Mouse (Mus musculus): ENCODE data around the gene Tent5c.
"Not testable (repeated sequence)": the region's sequence is repeated elsewhere in the genome, so short reads cannot be mapped to it uniquely, and the experiment has no call there.

Tent5c gene

DNA sequence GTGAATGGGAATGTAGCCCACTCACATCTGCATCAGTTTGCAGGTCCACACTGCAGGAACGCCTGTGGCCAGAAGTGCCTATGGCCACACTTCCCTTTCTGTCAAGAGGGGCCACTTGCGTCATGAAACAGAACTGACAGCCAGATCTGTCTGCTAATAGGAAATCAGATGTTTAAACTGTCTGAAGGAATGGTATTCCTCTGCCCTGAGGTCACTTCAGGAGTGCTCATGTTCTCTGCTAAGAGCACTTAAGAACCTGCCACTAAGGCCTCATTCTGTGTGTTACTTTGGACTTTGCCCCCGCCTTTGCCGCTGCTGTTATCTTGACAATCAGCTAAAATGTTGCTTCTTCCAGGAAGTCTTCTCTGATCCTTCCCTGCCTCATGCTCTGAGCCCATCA lies 48.4 kb downstream of the Tent5c start:
- DNase-seq (ENCODE audit: low read depth in 1 of 2, low spot score in 2 of 2), result no peak

DNA sequence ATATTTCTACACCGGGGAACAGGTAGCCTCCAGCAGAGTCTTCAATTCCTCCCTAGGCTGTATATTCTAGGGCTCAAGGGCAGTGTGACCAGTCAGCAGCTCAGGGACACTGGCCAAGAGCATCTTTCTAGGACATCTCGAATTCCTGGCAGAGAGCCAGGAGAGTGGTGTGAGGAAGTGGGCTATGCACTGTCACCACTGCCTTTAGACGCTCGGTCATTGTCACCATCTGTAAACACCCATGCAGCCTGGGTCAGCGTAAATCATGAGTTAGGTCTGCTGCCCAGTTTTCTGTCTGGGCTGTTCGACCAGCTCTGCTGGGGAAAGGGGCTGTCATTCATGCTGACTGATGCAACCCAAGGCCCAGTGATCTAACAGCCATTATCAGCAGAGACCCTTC lies 49.1 kb downstream of the Tent5c start:
- peak in 1 of 2 experiments; percentile 17 for DNase-seq (ENCODE audit: low read depth in 1 of 2, low spot score in 2 of 2)

DNA sequence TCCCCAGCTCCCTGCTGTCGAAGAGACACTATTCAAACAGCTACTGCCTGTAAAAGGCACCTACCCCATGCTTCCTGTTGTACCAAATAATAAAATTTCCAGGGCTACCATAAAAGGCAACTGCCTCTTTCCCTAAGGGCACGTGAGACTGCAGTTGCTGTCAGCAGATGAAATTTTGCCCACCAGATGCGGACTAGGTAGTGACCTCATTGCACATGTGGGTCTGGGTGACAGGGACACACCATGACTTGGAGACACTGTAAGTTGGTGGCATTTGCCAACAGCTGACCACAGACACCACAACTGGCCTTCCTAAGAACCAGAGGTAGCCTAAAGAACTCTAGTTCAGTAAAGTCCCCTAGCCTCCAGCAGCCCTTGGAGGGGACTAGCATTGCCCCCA lies 50.0 kb downstream of the Tent5c start:
- peak in 1 of 2 experiments; percentile 26 for DNase-seq (ENCODE audit: low read depth in 1 of 2, low spot score in 2 of 2)

DNA sequence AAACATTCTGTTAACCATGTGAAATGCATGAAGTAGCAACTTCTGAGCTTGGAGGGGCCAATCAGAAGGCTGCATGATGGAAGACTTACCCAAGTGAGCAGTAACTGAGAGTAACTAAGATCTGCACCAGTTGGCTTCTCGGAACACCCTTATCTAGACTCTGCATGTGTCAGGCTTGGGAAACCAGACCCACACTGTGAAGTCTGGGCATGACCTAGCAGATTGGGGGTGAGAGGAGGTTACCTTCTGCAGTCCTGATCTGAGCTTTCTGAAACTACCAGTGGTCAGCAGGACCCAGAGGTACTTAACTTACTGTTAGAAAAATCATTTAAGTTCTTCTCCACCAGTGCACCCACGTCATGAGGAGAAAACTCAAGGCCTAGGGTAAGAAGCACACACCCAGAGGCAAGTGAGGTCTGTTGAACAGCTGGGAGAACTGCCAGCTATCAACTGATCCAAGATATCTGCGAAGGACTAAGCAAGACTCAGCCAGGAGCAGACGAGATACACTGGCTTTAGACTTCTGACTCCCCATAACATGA lies 50.6 kb downstream of the Tent5c start:
- no peak for DNase-seq (ENCODE audit: low read depth in 1 of 2, low spot score in 2 of 2)

DNA sequence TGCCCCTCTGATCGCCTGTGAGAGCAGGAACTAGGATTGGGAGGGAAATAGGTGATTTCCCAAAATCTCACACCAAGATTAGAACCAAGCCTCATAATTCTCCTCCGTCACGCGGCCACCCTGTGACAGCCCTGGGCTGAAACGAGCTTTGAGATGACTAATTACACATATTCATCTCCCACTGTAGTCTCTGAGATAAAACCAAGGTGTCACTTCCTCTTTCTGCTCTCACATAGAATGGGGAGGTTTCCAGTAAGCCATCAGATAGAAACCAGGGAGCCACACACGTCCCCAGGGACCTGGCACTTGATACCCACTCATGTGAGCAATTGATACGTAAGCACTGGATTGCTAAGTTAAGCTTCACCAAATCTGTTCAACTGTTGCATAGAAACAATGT lies 52.4 kb downstream of the Tent5c start:
- peak; percentile 28 to 39 for DNase-seq (ENCODE audit: low read depth in 1 of 2, low spot score in 2 of 2)

DNA sequence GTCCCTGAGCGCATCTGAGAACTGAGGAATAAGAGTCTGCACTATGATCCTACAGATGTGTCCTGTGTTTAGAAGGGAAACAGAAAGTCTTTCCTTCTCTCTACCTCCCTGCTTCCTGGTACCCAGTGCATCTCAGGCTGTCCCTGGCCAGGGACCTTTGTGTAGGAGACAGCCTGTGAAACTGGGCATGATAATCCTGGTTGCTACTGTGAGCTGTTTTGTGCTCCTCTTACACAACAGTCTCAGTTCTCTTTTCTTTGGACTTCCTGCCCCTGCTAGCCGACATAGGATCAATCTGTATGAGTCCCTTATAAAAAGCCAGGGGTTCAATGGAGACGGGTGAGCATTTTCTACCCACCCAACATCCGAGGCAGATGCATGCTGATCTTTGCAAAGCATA lies 57.4 kb downstream of the Tent5c start:
- DNase-seq (ENCODE audit: low read depth in 1 of 2, low spot score in 2 of 2), result peak in 1 of 2 experiments; percentile 32

DNA sequence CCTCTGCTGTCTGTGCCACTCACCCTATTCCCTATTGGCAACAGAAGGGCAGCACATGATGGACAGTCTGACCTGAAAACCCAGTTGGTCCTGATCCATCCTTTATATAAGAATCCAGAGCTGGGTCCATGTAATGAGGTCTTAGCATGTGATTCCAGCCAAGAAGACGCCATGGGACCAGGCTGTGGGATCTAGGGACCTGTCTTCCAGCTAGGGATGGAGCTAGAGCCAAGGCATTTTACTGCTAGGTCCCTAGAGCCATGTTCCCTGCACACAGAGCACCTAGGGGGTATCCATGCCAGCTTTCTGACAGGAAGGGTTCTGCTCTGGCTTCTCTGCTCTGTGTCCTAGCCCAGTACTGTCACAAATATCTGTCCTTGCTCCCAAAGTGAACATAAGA lies 58.4 kb downstream of the Tent5c start:
- no peak for DNase-seq (ENCODE audit: low read depth in 1 of 2, low spot score in 2 of 2)

DNA sequence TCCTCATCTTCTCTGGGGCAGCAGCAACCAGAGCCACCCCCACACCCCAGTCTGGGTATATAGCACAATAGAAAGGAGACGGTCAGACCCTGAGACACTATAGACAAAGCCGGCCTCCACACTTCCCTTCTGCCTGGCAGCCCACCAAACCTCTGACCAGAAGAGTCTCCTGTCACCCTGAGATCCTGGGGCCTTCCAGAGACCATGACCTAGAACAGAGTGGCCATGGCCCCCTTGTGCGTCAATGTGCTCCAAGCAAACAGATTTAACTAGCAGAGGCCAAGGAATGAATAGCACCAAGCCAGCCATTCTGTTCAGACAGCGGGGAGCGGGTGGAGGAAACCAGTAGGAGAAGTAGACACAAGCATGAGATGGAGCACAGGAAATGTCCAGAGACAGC lies 59.0 kb downstream of the Tent5c start:
- no peak for DNase-seq (ENCODE audit: low read depth in 1 of 2, low spot score in 2 of 2)

DNA sequence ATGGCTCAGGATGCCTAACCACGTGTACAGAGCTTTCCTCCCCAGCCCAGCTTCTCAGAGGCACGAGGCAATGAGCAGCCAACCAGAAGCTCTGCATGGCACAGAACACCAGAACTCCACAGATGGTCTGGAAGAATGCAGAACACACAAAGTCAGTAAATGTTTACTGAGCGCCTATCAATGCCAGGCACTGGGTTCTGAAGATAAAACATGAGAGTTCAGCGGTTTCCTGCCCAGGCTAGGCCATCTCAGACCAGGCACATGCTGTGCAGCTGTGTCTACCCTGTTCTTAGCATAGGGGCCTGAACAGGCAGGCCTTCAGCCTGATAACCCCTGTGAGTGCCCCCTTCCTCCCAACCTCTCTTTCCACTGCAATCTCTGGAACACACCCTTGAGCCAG lies 59.5 kb downstream of the Tent5c start:
- DNase-seq (ENCODE audit: low read depth in 1 of 2, low spot score in 2 of 2), result no peak

DNA sequence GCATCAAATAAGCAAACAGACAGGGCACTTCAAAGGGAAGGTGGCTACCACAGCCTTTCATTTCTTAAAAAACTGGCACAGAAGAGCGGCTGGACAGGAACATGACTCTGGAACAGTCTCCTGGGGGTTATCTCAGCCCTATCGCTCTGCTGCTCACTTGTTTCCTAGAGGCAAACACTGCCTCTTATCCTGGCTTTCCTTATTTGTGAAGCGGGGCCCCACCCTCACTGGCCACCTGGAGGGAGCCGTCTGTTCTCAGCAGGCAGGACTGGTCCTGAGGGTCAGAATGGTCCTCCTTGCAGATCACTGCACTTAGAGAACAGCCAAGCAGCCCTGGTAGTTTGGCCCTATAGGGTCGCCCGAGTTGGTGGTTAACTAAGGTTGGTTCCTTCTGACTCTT lies 61.6 kb downstream of the Tent5c start:
- DNase-seq (ENCODE audit: low read depth in 1 of 2, low spot score in 2 of 2), result no peak

DNA sequence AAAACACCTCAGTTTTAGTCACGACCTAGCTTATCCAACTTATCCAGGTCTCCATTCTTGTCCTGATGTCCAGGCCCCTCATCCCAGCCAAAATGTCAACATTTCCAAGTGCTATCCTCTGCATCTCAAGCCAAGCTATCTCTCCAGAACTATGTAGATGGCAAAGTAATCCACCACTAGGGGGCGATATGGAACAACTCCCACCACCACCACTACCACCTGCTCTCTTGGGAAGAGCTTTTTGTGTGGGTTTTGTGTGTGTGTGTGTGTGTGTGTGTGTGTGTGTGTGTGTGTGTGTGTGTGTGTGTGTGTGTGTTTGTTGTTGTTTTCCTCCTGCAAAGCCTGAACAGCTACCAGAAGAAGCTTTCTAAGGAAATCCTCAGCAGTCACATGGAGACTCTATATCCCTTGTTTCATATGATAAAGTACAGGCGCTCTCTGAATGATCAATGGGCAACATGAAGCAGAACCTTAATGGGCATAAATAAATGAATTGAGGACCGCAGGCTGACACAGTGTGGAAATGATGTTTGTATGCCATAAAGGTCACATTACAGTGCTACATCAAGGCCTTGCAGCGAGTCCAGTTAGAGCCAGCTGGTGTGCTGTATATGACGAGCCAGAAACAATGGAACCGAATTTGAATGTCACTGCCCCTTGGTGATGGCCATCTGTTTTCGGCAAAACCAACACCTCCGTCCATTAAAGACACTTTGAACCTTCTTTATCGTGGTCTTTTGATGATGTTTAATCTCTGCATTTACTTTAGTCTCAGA lies 66.5 kb downstream of the Tent5c start:
- DNase-seq (ENCODE audit: low read depth in 1 of 2, low spot score in 2 of 2), result peak in 1 of 2 experiments; percentile 19

DNA sequence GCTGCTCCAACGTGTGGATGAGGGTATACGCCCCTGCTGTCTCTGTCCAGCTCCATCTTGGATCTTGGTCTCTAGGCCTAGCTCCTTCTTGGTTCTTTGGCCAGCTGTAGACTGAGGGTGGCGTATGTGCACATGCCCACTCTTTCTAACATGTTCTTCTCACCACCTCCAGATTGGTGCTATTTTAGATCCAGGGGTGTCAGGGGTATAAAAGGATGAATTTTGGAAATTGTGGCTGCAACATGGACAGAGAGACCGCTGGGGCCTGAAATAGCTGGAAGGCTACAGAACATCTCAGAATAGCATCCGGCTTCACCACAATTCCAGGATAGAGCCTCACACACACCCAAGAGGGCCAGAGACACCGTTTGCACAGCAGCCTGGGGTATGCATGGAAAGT lies 67.8 kb downstream of the Tent5c start:
- DNase-seq (ENCODE audit: low read depth in 1 of 2, low spot score in 2 of 2), result no peak

DNA sequence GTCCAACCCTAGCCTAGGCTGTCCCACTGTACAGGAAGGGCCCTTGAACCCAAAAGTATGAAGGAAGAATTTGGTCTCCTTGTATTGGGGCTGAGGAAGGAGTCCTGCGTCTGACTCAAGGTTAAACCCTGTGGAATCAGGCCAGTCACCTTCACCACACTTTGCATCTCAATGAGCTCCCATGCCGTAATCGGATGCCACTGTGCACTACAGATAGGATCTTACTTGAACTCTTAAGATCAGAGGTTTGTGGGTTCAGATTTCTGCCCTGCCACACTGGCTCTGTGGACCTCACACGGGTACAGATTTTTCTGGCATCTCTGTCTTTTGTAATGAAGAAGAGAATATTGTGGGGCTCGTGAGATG lies 68.5 kb downstream of the Tent5c start:
- DNase-seq (ENCODE audit: low read depth in 1 of 2, low spot score in 2 of 2), result no peak

DNA sequence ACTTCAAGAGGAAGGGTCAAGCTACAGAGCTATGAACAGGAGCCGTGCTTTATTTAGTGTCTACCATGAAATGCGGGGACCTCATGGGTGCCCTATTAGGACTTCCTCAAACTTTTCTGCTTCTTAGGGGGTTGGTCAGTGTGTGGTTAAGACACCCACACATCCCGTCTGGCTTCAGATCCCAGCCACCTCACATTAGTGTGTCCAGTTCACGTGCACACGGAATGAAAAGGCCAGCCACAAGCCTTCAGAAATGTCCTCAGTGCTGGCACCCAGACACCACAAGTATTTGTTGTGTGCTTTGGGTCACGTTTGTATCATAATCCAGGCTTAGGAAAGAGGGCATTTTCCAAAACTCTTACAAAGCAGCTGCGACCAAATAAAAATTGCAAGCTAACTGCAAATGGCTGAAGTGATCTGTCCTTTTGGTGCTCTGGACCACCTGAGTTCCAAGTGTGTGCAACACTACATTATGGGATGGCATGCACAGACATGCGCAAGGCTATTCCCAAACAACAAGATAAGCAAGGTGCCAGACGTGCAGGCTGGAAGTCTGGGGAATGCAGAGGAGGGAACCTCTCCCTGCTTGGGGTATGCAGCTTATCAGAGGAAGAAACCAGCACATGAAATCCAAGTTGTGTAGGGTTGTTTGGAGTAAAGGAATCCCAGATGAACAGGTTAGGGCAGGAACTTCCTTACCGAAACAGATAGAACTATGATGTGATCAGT lies 69.0 kb downstream of the Tent5c start:
- no peak for DNase-seq (ENCODE audit: low read depth in 1 of 2, low spot score in 2 of 2)

DNA sequence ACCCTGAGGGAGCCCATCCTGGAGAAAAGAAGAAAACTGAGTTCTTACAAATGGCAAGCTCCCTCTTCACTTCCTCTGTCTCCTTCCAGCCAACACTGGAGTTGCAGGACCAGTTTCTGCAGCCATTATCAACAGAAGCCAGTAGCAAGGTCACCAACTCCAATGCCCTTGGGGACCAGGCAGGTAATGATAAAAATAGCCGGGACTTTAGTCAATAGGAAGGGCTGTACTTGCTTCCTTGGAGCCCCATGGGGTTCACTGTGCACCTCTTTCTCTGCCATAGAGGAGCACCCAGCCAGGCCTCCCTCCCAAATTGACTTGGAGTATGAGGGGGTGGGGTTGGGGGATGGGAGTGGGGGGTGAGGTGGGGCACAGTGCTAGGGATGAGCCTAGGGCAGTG lies 70.7 kb downstream of the Tent5c start:
- no peak for DNase-seq (ENCODE audit: low read depth in 1 of 2, low spot score in 2 of 2)

DNA sequence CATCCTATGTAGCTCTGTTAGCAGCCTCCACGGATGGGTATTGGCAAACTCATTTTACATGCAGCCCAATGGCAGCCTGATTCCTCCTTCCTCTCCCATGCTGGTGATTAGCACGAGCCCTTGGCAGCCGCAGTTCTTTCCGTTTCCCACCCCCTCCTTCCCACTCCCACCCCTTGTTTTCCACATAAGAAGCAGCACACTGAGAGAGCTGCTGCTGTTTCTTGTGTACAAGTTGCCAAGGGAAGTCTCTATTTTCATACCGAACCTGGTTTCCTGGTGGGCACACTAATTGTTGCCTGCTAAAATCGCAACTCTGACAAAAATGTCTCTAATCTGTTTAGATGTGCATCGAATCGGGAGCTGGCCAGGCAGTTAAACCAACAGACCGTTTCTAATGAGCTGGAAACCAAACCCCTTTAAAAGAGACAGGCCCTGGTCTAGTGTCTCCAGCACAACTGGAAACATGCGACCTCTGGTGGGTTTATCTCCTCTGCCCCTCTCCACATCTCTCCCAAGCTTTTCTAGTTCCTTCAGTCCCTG lies 71.3 kb downstream of the Tent5c start:
- DNase-seq (ENCODE audit: low read depth in 1 of 2, low spot score in 2 of 2), result no peak

DNA sequence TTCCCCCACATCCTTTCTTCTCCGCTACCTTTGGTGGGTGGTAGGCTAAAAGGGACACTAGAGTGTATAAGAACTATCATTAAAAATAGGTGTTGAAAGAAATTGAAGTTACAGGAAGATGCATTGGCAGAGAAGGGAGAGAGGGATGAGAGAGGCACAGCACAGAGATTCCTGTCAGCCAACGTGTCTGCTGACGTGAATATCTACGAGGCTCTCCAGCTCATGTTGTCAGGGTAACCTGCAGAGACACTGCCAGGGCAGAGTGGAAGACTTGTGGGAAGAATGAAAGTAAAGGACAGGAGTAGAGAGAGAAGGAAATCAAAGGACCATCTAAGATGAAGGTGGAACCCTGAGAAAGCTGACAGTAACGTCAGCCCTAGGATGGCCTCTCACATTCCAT lies 73.5 kb downstream of the Tent5c start:
- no peak for DNase-seq (ENCODE audit: low read depth in 1 of 2, low spot score in 2 of 2)

DNA sequence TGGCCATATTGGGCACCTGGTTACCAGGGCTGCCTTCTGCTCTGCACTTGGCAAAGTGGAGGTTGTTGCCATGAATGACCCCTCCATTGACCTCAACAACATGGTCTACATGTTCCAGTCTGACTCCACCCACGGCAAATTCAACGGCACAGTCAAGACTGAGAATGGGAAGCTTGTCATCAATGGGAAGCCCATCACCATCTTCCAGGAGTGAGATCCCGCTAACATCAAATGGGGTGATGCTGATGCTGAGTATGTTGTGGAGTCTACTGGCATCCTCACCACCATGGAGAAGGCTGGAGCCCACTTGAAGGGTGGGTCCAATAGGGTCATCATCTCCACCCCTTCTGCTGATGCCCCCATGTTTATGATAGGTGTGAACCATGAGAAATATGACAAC lies 75.5 kb downstream of the Tent5c start:
- not testable (repeated sequence) for DNase-seq (ENCODE audit: low read depth in 1 of 2, low spot score in 2 of 2)

DNA sequence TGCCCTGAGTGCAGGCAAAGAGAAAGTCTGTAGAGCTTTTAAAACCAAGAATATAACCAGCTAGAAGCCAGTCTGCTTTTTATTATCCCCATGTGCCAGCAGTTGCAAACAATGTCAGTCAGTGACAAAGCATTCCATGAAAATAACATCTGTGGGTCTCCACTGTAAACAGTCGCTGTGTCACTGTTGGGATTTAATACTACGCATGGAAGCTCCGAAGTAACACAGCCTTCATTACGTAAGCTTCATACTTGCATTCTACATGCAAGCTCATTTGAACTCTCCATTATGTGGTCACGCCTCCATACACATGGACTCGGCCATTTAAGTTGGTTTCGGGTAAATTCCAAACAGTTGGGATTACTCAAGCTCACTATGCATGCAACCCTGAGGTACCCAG lies 77.2 kb downstream of the Tent5c start:
- DNase-seq (ENCODE audit: low read depth in 1 of 2, low spot score in 2 of 2), result no peak

DNA sequence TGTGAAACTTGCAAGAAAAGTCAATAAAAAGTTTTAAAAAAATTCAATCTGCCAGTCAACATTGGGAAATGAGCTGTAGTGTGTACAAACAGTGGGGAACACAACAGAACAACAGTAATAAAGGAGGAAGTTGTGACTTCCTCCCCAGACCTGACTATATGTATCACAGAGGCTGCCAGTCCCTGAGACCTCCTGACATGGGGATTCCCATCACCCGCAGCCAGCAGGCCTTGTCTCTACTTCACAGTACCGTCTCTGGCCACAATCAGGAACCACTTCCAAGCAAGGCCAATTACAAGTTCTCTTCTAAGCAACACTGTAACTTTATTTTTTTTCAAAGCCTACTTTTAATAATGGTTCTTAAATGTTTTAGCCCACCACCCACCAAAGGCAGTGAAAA lies 79.8 kb downstream of the Tent5c start:
- peak; percentile 9 to 45 for DNase-seq (ENCODE audit: low read depth in 1 of 2, low spot score in 2 of 2)

DNA sequence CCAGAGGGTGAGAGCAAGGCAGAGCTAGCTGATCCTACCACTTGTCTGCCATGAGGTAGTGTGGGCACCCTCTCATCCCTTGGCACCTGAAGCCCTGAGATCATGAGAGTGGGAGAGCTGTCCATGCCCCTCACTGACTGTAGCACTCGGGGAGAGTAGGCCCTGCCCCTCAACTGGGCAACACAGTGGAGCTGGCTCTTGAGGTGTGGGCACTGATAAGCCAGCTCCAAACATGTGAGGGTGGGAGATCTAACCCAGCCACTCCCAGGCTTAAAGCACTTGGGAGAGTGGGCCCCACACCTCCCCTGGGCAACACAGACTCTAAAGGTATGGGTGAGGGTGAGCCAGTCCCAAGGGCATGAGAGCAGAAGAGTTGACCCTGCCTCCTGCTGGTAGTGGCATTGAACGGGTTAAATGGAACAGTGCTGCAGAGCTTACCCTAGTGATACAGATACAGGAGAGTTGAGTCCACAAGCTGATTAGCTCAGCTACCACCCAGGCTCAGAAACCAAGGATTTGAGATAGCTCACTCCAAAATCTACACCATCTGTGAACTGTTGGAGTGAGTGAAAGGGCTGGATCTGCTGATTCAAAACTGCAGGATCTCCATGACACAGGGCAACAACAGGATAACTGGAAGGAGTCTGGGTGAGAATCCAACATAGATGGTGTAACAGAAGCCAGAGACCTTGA lies 80.6 kb downstream of the Tent5c start:
- DNase-seq (ENCODE audit: low read depth in 1 of 2, low spot score in 2 of 2), result no peak

DNA sequence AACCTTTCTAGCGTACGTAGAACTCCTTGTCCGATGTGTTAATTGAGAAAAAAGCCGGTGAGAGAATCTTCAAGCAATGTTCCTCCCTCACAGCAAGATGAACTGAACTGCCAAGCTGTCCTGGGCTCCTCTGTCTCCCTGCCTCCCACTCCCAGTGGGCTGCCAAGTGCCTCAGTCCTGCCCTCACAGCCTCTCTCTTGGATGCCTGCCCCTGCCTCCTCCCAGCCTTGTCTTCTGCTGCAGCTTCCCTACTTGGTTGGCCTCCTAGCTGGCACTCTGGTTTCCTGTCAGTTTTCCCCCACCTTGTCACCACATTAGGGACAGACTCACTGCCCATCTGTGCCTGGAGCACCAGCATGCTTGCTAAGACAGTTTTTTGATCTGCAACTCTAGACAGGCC lies 86.5 kb downstream of the Tent5c start:
- DNase-seq (ENCODE audit: low read depth in 1 of 2, low spot score in 2 of 2), result no peak
